Mouse (Mus musculus) T-helper 2 cell (primary cell): Measurements from ENCODE around the gene 1700040F15Rik.
"Not testable (repeated sequence)": the region's sequence is repeated elsewhere in the genome, so short reads cannot be mapped to it uniquely, and the experiment has no call there.

ENCODE experiments used
- in situ Hi-C: fragments of 300-600 bp; cut with MboI, MseI; formaldehyde crosslinking; loops from one replicate; pipeline ENCODE4 v1.15.1; 2025; ENCODE audit warnings: high pct_unique_total_duplicates

1700040F15Rik gene

DNA sequence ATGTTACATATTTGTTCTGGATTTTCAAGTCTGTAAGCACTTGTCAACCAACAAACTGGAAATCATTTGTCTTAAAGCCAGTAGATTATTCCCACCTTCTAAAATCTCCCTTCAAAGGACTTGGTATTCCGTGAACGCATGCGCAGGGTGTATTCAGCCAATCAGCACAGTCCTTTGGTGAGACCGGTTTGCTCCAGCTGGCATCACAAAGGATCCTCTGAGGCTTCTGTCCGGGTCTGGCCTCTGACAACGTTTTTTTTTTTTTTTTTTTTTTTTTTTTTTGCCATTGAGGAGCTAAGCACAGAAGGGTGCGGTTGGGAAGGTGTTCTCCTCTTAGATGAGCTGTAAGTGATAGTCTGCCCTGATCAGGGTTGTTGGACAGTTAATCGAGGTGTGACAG lies at the start of gene 1700040F15Rik:
1700040F15Rik (plus strand) TSS at position 301 of the 400 bp plus-strand sequence.
- in situ Hi-C loops = not testable (repeated sequence)
